Mouse (Mus musculus): ENCODE results near the gene Olfr1225. TPM values are rescaled to one million over a fixed set of nuclear protein-coding genes. Genes with fewer than 3 reads are reported as not detected.
"Not testable (repeated sequence)": the region's sequence is repeated elsewhere in the genome, so short reads cannot be mapped to it uniquely, and the experiment has no call there.

Olfr1225 gene
- total RNA-seq (2021), result not detected
- long read RNA-seq, experiment 1, result 0 reads
- long read RNA-seq, experiment 2, result 0 reads

DNA sequence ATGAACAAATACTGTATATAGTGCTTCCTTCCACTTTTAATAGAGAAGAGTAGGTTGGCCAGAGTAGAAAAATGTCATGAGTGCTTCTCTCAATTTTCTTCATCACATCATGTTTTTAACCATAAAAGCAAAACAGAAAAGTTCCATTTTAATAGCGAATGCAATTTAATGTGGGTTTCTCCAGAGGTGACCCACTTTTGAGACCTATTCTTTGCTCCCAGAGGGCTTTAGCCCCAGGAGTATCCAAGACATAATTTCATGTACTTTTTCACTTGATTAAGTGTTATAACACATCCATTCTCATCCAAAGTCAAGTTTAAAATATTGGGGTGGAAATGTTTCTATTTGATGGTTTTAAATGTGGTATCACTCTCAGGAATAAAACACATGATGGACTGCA lies at the start of gene Olfr1225:
TSS of gene Olfr1225 (minus strand) at position 101 of the 400 bp plus-strand sequence.
- DNase-seq, result no peak

GRCm38 (mm10) chr2:89199948-89200347 lies 25.5 kb upstream of the Olfr1225 start, which contains the start of gene Olfr1226:
TSS of gene Olfr1226 (minus strand) at chr2:89200048.
- no peak for DNase-seq

GRCm38 (mm10) chr2:89196325-89196982 lies 22.0 kb upstream of the Olfr1225 start:
- no peak for DNase-seq

GRCm38 (mm10) chr2:89164711-89165110 lies 9.8 kb downstream of the Olfr1225 start:
- DNase-seq, result not testable (repeated sequence)

DNA sequence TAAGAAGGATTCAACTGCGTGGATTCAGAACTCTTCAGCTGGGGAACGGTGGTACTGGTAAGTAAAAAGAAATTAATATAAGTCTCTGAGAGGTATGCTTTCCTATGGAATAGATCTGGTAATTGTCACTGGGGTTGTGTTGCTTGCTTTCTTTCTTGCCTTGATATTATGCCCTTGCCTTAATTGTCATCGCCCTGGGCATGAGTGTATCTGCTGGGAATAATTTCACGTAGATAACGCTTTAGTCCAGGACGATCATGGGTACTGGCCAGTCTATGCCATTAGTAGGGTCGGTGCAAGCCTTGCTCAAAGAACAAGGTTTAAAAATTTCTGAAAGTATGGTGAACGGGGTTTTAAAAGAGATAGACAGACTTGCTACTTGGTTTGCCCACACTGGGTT lies 10.5 kb downstream of the Olfr1225 start, which contains the start of gene Olfr1224-ps1:
TSS of gene Olfr1224-ps1 (minus strand) at position 101 of the 400 bp plus-strand sequence.
- not testable (repeated sequence) for DNase-seq

DNA sequence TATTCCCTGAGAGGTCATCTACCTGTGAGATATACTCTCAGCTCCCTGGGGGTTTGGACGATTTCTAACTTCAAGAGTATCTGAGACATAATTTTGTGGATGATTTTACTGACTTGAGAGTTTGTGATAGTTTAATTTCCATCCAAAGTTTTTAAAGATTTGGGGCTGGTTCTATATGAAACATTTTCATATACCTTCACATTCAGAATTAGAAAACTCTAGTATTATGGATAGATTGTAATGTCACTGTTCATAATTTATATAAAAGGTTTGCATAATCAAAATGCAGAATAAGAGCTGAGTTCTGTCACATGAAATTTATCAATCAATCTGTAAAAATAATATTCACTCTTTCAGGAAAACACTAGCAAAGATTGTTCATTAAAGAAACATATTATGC lies 23.0 kb downstream of the Olfr1225 start, which contains the start of gene Olfr1223:
TSS of gene Olfr1223 (minus strand) at position 101 of the 400 bp plus-strand sequence.
- no peak for DNase-seq

- no peak for DNase-seq
Measured at GRCm38 (mm10) chr2:89132954-89133353, 41.5 kb downstream of the Olfr1225 start, which contains the start of gene Olfr1222. TSS of gene Olfr1222 (minus strand) at chr2:89133054.

Other genes with a start within 250 kb of the Olfr1225 start
- not detected for gene Olfr1211, start 236.6 kb downstream of the Olfr1225 start, total RNA-seq (2021)
- not detected for gene Olfr1212, start 220.7 kb downstream of the Olfr1225 start, total RNA-seq (2021)
- not detected for gene Gm13762, start 194.4 kb downstream of the Olfr1225 start, total RNA-seq (2021)
- gene Olfr1214, start 182.0 kb downstream of the Olfr1225 start, total RNA-seq (2021), result not detected
- gene Olfr1215, start 167.7 kb downstream of the Olfr1225 start, total RNA-seq (2021), result not detected
- gene Olfr1216, start 156.3 kb downstream of the Olfr1225 start, total RNA-seq (2021), result not detected
- gene Olfr1217, start 142.6 kb downstream of the Olfr1225 start, total RNA-seq (2021), result not detected
- gene Olfr1218, start 113.5 kb downstream of the Olfr1225 start, total RNA-seq (2021), result not detected
- not detected for gene Olfr1219, start 91.2 kb downstream of the Olfr1225 start, total RNA-seq (2021)
- not detected for gene Olfr1220, start 67.8 kb downstream of the Olfr1225 start, total RNA-seq (2021)
- gene Olfr1221, start 57.4 kb downstream of the Olfr1225 start, total RNA-seq (2021), result not detected
- not detected for gene Olfr1222, start 41.6 kb downstream of the Olfr1225 start, total RNA-seq (2021)
- not detected for gene Olfr1223, start 23.1 kb downstream of the Olfr1225 start, total RNA-seq (2021)
- gene Olfr1224-ps1, start 10.6 kb downstream of the Olfr1225 start, total RNA-seq (2021), result not detected
- not detected for gene Olfr1226, start 25.4 kb upstream of the Olfr1225 start, total RNA-seq (2021)
- not detected for gene Olfr1228, start 79.4 kb upstream of the Olfr1225 start, total RNA-seq (2021)
- gene Olfr1229, start 113.3 kb upstream of the Olfr1225 start, total RNA-seq (2021), result not detected
- not detected for gene Olfr1230, start 122.6 kb upstream of the Olfr1225 start, total RNA-seq (2021)
- not detected for gene Olfr1231, start 132.4 kb upstream of the Olfr1225 start, total RNA-seq (2021)
- not detected for gene Olfr1232, start 155.0 kb upstream of the Olfr1225 start, total RNA-seq (2021)
- not detected for gene Olfr1233, start 167.7 kb upstream of the Olfr1225 start, total RNA-seq (2021)
- not detected for gene Olfr1234, start 190.2 kb upstream of the Olfr1225 start, total RNA-seq (2021)
- not detected for gene Olfr1238, start 235.0 kb upstream of the Olfr1225 start, total RNA-seq (2021)
- not detected for gene Olfr1239, start 245.7 kb upstream of the Olfr1225 start, total RNA-seq (2021)